Mouse (Mus musculus) neural tube, embryonic 13.5 days (tissue): Measurements from ENCODE around the gene Ccnd1. TPM values are rescaled to one million over a fixed set of nuclear protein-coding genes. Genes with fewer than 3 reads are reported as not detected.

Source experiments
- ATAC-seq: fragments of 200-750 bp; cut with Nextera tagmentation; 2 replicates; pipeline ENCODE4 v1.8.0; 2017; ENCODE audit warnings: low read depth, mild to moderate bottlenecking, moderate TSS enrichment, moderate library complexity
- H3K27ac ChIP-seq: fragments of 300-500 bp; sonication (generic); replicated peaks from 2 replicates; pipeline ENCODE4 v1.5.1; 2015; ENCODE audit warnings: moderate library complexity, mild to moderate bottlenecking, inconsistent platforms
- H3K27me3 ChIP-seq: fragments of 300-500 bp; sonication (generic); 2 replicates; pipeline ENCODE4 v1.6.1; 2015; ENCODE audit warnings: mild to moderate bottlenecking, inconsistent platforms
- H3K36me3 ChIP-seq: fragments of 300-500 bp; sonication (generic); 2 replicates; pipeline ENCODE4 v1.6.1; 2015; ENCODE audit warnings: mild to moderate bottlenecking, inconsistent platforms
- H3K4me1 ChIP-seq: fragments of 300-500 bp; sonication (generic); replicated peaks from 2 replicates; pipeline ENCODE4 v1.6.1; 2015; ENCODE audit warnings: inconsistent platforms
- H3K4me2 ChIP-seq: fragments of 300-500 bp; sonication (generic); 2 replicates; pipeline ENCODE4 v1.6.1; 2015; ENCODE audit warnings: inconsistent platforms, mild to moderate bottlenecking, moderate library complexity
- H3K4me3 ChIP-seq: fragments of 300-500 bp; sonication (generic); 2 replicates; pipeline ENCODE4 v1.5.1; 2015; ENCODE audit warnings: mild to moderate bottlenecking, inconsistent platforms
- H3K9ac ChIP-seq: fragments of 300-500 bp; sonication (generic); 2 replicates; pipeline ENCODE4 v1.6.1; 2015; ENCODE audit warnings: moderate library complexity, mild to moderate bottlenecking, inconsistent platforms
- H3K9me3 ChIP-seq: fragments of 300-500 bp; sonication (generic); 2 replicates; pipeline ENCODE4 v1.6.1; 2016; ENCODE audit warnings: inconsistent platforms
- WGBS: fragments of 180-500 bp; shearing (Covaris S2); methylation state at CpG from one replicate; pipeline ENCODE4 v1.1.7; 2015; 5-methylcytosine and 5-hydroxymethylcytosine counted together
- polyA plus RNA-seq: library from polyadenylated mRNA; unstranded; fragments of >200 nt; fragmentation: Nextera tagmentation; extraction: Ambion mirVana; gene quantifications from 2 replicates; pipeline ENCODE4 v1.2.1, GENCODE M21; 2015

Ccnd1 gene
- polyA plus RNA-seq, 1 experiment from 2014 or later, result 31.1 TPM

DNA sequence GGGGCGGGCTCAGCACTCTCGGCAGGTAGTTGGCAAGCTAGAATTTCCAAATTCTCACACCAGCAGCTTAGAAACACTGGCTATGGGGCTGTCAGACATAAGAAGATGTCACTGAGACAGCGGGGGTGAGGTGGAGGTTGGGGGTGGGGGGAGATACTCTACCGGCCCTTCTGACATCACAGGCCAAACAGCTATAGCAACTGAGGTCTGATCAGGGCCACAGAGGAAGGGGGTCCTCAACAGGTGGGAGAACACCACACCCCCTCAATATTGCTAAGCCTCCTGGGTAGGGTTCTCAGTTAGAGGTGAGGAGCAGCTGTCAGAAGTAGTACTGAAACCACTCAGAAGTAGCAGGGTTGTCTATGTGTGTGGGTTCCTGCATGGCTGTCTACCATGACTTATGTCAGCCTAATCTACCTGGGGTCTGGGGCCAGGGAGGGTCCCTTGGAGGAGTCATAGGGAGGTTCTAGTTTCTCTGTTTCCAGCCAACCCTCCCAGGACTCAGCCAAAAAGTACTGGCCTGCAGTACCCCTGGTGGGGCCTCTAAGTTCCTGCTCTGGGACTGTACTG, 3.3 kb downstream of the Ccnd1 start:
- Histone ChIP-seq H3K27ac (no peak overlapping the region), H3K4me3 (no peak overlapping the region), H3K9ac (no peak overlapping the region), H3K9me3 (no peaks in the 10 kb centered on the region), H3K4me1 (peaks cover 66% of the 10 kb centered on the region), H3K36me3 (peaks cover 15% of the 10 kb centered on the region; the same call in 1 of the 2 replicates), H3K27me3 (peaks cover 35% of the 10 kb centered on the region), H3K4me2 (no peak overlapping the region)
- no peak for ATAC-seq
- WGBS, result 93% methylated on average over 4 of the region's 4 CpGs

DNA sequence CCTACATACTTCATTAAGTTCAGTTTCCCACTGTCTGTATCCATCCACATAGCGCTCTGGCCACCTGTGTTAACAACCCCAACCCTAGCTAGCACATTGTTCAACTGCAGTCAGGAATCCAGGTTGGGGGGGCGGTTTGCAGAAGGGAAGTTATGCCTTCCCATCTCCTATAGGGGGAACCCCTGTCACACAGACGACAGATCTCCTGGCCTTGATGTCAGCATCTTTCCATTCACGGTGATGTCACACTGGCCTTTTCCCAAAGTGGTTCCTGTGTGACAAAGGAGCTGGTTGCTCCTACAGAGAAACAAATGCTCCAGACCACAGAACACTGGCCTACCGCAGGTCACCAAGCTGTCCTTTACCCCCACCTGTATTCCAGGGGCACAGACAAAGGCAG, 4.2 kb downstream of the Ccnd1 start:
- no peak overlapping the region for H3K4me3 ChIP-seq
- H3K9ac ChIP-seq, result no peak overlapping the region; the same call in 1 of the 2 replicates
- peaks cover 58% of the 10 kb centered on the region for H3K4me1 ChIP-seq
- H3K36me3 ChIP-seq, result peaks cover 15% of the 10 kb centered on the region; the same call in 1 of the 2 replicates
- H3K9me3 ChIP-seq, result no peaks in the 10 kb centered on the region
- WGBS, result 59% methylated on average over 5 of the region's 5 CpGs
- no peak overlapping the region for H3K27ac ChIP-seq
- no peak for ATAC-seq
- H3K27me3 ChIP-seq, result peaks cover 26% of the 10 kb centered on the region
- H3K4me2 ChIP-seq, result no peak overlapping the region

DNA sequence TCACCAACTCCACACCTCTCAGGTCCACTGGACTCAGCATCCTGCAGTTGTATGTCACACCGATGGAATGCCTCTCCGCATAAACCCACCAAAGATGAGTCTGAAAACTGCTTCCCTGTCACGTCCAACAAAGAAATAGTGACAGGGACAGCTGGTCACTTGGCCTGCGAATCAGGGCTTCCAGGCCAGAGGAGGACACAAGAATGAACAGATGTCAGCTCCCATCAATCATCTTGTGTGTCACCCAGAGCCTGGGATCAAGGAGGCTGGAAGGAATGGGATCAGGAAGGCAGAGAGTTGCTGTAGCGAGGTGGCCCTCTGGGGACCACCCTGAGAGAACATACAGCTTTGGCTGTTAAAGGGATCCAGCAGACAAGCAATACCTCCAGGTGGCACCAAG, 4.8 kb downstream of the Ccnd1 start:
- peaks cover 20% of the 10 kb centered on the region for H3K27me3 ChIP-seq
- H3K4me3 ChIP-seq, result no peak overlapping the region
- H3K9me3 ChIP-seq, result no peaks in the 10 kb centered on the region
- H3K36me3 ChIP-seq, result peaks cover 15% of the 10 kb centered on the region; the same call in 1 of the 2 replicates
- no peak overlapping the region for H3K9ac ChIP-seq
- ATAC-seq, result no peak
- 47% methylated on average over 5 of the region's 5 CpGs for WGBS
- H3K4me2 ChIP-seq, result no peak overlapping the region
- peaks cover 56% of the 10 kb centered on the region for H3K4me1 ChIP-seq
- no peak overlapping the region for H3K27ac ChIP-seq

DNA sequence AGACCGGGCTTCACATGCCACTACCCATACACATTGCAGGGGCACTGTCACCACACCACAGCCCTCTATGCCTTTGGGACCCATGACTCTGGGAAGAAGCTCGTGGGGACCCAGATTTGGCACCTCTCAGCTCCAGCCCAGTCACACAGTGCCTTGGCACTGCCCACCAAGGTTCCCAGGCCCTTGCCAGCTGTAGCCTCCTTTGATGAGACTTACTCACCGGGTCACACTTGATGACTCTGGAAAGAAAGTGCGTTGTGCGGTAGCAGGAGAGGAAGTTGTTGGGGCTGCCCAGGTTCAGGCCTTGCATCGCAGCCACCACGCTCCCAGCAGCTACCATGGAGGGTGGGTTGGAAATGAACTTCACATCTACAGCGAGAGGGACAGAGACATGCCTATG, 5.9 kb downstream of the Ccnd1 start:
- Histone ChIP-seq H3K9ac (no peak overlapping the region), H3K9me3 (no peaks in the 10 kb centered on the region), H3K27me3 (peaks cover 9% of the 10 kb centered on the region), H3K4me2 (no peak overlapping the region), H3K4me3 (no peak overlapping the region), H3K4me1 (peaks cover 52% of the 10 kb centered on the region), H3K36me3 (peaks cover 23% of the 10 kb centered on the region), H3K27ac (no peak overlapping the region)
- no peak for ATAC-seq
- WGBS, result 91% methylated on average over 8 of the region's 8 CpGs

DNA sequence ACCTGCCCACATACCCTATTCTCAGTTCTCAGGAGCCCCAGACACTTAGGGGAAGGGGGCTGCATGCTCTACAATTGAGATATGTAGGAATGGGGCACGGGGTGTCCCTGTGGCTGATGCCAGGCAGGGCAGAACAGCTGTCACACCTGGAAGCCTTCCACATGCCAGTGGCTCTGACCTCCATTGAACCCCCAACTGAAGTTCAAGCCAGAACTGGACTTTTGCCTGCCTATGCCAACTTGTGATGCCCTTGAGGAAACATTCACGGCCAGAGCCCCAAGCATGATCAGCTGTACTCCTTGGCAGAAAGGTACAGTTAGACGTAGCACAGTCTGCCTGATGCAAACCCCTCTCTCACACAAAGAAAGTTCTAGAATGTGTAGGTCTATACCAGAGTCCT, 6.4 kb downstream of the Ccnd1 start:
- ATAC-seq, result no peak
- 84% methylated on average over 3 of the region's 3 CpGs for WGBS
- Histone ChIP-seq H3K27ac (no peak overlapping the region), H3K36me3 (peaks cover 25% of the 10 kb centered on the region), H3K4me1 (peaks cover 47% of the 10 kb centered on the region), H3K9ac (no peak overlapping the region), H3K4me2 (no peak overlapping the region), H3K9me3 (no peaks in the 10 kb centered on the region), H3K4me3 (no peak overlapping the region), H3K27me3 (0 out of 2 replicates have a peak, but pooled peaks cover 4% of the 10 kb centered on the region)

DNA sequence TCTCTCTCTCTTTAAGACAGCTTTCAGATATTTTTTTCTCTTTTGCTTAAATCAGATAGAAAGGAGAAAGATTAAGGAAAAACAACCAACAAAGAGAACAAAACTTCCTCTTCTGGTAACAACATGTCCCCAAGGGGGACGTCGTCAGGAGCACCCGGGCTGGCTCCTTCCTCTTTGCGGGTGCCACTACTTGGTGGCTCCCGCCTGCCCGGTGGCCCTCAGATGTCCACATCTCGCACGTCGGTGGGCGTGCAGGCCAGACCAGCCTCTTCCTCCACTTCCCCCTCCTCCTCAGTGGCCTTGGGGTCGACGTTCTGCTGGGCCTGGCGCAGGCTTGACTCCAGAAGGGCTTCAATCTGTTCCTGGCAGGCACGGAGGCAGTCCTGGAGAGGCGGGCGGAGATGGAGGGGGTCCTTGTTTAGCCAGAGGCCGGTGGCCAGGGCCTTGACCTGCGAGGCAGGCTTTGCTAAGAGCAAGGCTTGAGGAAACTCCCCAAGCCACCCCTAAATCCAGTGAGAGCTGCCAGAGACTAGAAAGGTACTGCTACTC, 7.3 kb downstream of the Ccnd1 start:
- ATAC-seq, result no peak
- peaks cover 39% of the 10 kb centered on the region for H3K4me1 ChIP-seq
- WGBS, result 74% methylated on average over 18 of the region's 18 CpGs

DNA sequence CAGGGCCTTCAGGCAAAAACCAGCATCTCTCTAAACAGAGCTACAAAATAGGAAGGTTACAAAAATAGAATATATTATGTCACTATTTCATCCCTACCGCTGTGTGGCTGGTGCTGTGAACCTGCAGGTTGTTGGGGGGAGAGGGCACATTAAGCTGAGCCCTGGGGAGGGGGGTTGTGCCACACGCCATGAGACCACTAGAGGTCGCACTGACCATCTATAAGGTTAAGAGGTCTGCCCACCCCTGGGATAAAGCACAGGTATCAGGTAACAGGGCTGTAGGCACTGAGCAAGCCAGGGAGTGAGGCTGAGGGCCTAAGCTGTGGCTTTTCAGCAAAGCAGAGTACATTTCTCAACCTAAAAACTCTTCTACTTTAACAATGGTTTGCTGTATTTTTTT, 7.9 kb downstream of the Ccnd1 start:
- H3K27ac ChIP-seq, result no peak overlapping the region
- no peak for ATAC-seq
- peaks cover 25% of the 10 kb centered on the region for H3K36me3 ChIP-seq
- 15% methylated on average over 3 of the region's 3 CpGs for WGBS
- no peak overlapping the region for H3K4me3 ChIP-seq
- no peak overlapping the region for H3K4me2 ChIP-seq
- H3K9me3 ChIP-seq, result no peaks in the 10 kb centered on the region
- no peak overlapping the region for H3K9ac ChIP-seq
- peaks cover 32% of the 10 kb centered on the region for H3K4me1 ChIP-seq
- H3K27me3 ChIP-seq, result no peaks in the 10 kb centered on the region

More for the DNA sequence above, 7.3 kb downstream of the Ccnd1 start:
- Histone ChIP-seq H3K9me3 (no peaks in the 10 kb centered on the region), H3K36me3 (peaks cover 25% of the 10 kb centered on the region), H3K4me3 (no peak overlapping the region), H3K27ac (no peak overlapping the region), H3K27me3 (no peaks in the 10 kb centered on the region), H3K4me2 (no peak overlapping the region), H3K9ac (no peak overlapping the region)

DNA sequence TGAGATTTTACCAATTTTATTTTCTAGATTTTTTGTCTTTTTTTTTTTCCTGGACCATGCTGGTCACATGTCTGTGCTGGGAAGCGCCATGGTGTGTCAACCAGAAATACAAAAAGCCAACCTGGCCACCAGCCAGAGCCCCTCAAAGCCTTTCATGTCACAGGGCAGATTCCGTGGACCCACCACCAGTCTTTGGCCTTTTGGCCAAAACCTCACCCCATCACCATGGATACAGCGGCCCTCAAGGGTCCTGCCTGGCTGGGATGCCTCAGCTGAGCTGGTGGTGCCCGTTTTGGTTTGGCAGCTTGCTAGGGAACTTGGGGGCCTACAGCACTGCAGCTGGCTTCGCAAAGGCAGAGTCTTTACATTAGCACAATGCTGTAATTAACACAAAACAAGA, 9.8 kb downstream of the Ccnd1 start:
- Histone ChIP-seq H3K9ac (no peak overlapping the region), H3K4me2 (no peak overlapping the region), H3K27me3 (no peaks in the 10 kb centered on the region), H3K27ac (no peak overlapping the region; the same call in 1 of the 2 replicates), H3K4me1 (peaks cover 14% of the 10 kb centered on the region), H3K9me3 (no peaks in the 10 kb centered on the region), H3K4me3 (no peak overlapping the region), H3K36me3 (peaks cover 25% of the 10 kb centered on the region)
- 49% methylated on average over 5 of the region's 5 CpGs for whole genome bisulfite sequencing
- no peak for ATAC-seq

DNA sequence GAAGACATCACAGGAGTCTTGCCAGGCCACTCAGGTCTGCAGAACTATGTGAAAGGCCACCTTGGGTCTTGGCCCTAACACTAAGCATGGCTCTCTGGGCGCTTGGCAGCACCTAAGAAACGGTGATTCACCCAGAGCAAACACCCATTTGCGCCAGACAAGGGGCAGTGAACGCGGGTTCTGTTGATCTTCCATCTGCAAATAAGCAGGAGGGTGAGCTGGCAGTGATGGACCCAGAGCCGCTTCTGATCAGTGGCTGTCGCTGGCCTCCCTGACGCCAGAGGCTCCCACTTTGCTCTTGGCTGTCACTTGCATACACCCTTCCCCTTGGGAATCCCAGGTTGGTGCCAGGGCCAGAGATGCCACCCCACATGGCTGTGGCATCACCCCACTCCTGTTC, 10.2 kb downstream of the Ccnd1 start:
- peaks cover 12% of the 10 kb centered on the region for H3K4me1 ChIP-seq
- no peak overlapping the region for H3K4me2 ChIP-seq
- no peak overlapping the region for H3K27ac ChIP-seq
- no peak for ATAC-seq
- no peak overlapping the region for H3K4me3 ChIP-seq
- peaks cover 24% of the 10 kb centered on the region for H3K36me3 ChIP-seq
- no peaks in the 10 kb centered on the region for H3K27me3 ChIP-seq
- WGBS, result 75% methylated on average over 8 of the region's 8 CpGs
- H3K9ac ChIP-seq, result no peak overlapping the region
- no peaks in the 10 kb centered on the region for H3K9me3 ChIP-seq

DNA sequence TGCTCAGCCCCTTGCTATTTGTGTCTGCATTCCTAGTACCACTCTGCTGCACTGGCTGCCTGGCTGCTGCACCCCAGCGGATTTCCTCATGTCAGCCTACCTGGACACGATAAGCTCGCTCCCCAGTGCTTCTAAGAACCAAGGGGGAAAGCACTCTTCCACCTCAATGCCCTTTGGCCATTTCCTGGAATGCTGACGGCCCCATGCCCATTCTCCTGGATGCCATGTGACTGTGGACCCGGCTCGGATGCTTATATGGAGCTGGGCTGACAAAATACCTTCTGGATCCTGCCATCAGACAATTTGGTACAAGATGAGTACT, 10.9 kb downstream of the Ccnd1 start:
- no peak overlapping the region for H3K9ac ChIP-seq
- H3K36me3 ChIP-seq, result peaks cover 24% of the 10 kb centered on the region
- H3K4me3 ChIP-seq, result no peak overlapping the region
- peaks cover 12% of the 10 kb centered on the region for H3K4me1 ChIP-seq
- no peak overlapping the region for H3K4me2 ChIP-seq
- no peaks in the 10 kb centered on the region for H3K9me3 ChIP-seq
- no peak overlapping the region for H3K27ac ChIP-seq
- no peak for ATAC-seq
- no peaks in the 10 kb centered on the region for H3K27me3 ChIP-seq
- 81% methylated on average over 6 of the region's 6 CpGs for WGBS

DNA sequence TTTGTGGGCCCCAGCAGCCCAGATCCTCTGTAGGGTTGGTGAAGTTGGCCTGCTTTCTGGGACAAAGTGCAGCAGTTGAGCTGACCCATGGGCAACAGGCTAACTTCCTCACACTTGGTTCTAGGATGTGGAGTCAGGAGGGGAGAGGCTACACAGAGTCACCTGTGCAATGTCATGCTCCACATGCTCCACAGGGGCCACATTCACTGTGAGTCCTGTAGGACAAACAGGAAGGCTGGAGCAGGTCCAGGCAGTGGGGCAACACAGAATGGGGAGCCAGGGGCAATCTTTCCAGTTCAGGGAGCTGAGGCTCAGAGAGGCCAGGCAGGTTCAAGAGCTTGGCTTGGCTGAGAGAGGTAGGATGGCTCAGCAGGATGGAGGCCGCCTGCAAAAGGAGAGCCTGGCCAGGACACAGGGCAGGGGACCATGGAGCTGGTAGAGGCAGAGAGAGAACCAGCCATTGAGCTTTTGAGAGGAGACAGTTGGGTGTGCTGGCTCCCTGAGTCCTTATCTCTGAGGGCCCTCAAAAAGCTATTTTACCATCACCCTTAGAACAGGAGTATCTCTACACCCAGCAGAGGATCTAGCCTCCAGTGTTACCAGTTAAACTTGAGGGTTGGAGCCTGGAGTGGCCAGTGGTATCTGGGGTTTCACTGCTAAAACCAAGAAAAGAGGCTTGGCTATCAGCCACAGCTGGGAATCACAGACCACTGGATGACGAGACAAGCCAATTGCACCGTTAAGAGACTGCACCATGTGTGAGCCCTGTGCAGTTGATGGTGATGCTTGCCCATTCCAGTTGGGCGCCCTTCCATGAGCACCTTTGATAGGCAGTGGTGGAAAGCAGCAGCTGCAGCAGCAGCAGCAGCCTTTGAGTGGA, 11.5 kb downstream of the Ccnd1 start:
- 75% methylated on average over 4 of the region's 4 CpGs for WGBS
- H3K9me3 ChIP-seq, result no peaks in the 10 kb centered on the region
- no peak overlapping the region for H3K4me3 ChIP-seq
- peaks cover 12% of the 10 kb centered on the region for H3K4me1 ChIP-seq
- ATAC-seq, result no peak
- H3K9ac ChIP-seq, result no peak overlapping the region
- H3K4me2 ChIP-seq, result no peak overlapping the region
- no peak overlapping the region for H3K27ac ChIP-seq
- H3K36me3 ChIP-seq, result peaks cover 25% of the 10 kb centered on the region
- H3K27me3 ChIP-seq, result no peaks in the 10 kb centered on the region

DNA sequence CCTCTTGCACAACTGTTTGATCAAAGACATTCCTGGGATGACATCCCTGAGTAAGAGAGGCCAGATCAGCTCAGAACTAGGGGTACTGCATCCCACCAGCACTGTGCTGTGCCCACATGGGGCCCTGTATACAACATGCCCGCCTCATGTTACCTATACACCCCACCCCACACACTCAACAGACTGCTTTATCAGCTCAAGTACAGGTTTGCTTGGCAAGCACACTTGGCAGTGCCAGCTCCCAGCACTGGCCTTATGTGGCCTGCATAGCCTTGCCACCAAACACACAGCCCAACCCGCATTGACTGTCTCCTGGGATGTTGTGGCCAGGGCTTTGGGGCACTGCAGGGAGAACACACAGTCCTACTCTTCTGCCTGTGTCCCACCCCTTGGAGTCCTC, 12.1 kb downstream of the Ccnd1 start:
- H3K27ac ChIP-seq, result no peak overlapping the region
- no peak overlapping the region for H3K9ac ChIP-seq
- H3K4me3 ChIP-seq, result no peak overlapping the region
- no peak overlapping the region for H3K4me2 ChIP-seq
- H3K36me3 ChIP-seq, result peaks cover 30% of the 10 kb centered on the region
- H3K27me3 ChIP-seq, result no peaks in the 10 kb centered on the region
- H3K4me1 ChIP-seq, result peaks cover 12% of the 10 kb centered on the region
- ATAC-seq, result no peak
- 91% methylated on average over 2 of the region's 2 CpGs for WGBS
- H3K9me3 ChIP-seq, result no peaks in the 10 kb centered on the region
